Mouse (Mus musculus) lung, postnatal 25 days (tissue): ENCODE results near the gene Atp10a.
"Not testable (repeated sequence)": the region's sequence is repeated elsewhere in the genome, so short reads cannot be mapped to it uniquely, and the experiment has no call there.

Source experiments
- DNase-seq: peaks from one replicate; pipeline ENCODE4 v3.0.0; 2022; ENCODE audit warnings: low spot score

The Atp10a gene

DNA sequence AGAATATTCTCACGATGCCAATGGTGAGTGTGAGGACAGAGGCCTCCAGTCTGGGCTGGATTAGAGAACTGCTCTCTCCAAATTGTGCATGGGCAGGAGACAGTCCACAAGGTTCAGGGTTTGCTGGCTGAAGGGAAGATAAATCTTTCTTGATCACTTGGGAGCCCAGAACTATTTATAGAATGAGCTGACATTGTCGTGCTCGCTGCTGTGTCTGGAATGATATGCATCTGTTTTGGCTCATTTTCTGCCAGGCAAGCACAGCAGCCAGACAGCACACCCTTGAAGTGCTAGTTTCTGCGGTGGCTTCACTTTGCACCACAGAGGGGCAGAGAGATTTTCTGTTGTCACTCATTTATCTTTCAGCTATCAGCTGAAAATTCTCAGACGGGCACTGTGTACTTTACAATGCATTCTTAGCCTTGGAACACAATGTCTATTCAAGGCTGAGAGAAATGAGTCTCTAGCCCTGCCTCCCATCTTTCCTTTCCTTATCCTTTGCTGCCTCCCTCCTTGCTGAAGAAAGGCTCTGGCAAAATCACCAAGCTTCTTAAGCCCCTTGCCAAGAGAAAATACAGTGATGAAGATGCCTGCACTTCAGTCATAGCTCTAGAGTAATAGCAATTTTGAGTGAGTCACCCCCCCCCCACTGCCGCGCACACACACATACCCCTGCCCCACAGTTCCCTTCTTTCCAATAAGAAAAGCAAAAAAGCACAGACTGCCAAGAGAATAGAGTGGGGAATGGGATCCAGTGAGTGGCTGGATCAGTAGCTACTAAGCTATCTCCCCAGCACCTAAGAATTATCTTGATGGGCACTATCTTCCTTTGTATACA is 132.7 kb downstream of the Atp10a start:
- peak; percentile 11 for DNase-seq

GRCm38 (mm10) chr7:58797281-58797680 is 141.3 kb downstream of the Atp10a start:
- DNase-seq = no peak

DNA sequence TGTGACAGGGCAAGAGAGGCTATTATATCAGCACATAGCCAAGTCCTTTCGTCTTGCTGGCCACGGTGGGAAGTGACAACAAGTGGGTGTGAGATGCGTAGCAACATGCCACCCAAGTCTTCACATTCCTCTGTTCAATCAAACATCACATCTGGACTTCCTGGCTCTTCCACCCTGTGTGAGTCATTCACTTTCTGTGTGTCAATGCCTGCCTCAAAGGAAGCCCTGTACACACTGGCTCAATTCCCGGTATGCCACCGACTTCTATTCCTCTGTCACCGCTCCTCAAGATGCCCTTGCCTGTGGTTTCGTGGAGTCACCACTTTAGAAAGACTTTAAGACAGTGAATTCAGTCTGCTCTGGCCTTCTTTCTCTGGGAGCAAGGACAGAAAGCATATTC is 144.9 kb downstream of the Atp10a start:
- DNase-seq = no peak

- no peak for DNase-seq
These were observed 145.8 kb downstream of the Atp10a start for GRCm38 (mm10) chr7:58801791-58802190.

GRCm38 (mm10) chr7:58822147-58822681 is 166.2 kb downstream of the Atp10a start:
- no peak for DNase-seq

- DNase-seq = no peak
These were observed 168.7 kb downstream of the Atp10a start for GRCm38 (mm10) chr7:58824686-58825085.

GRCm38 (mm10) chr7:58829111-58829510 is 173.1 kb downstream of the Atp10a start:
- peak; percentile 16 for DNase-seq

GRCm38 (mm10) chr7:58836855-58837606 is 181.1 kb downstream of the Atp10a start:
- DNase-seq = not testable (repeated sequence)

- DNase-seq = no peak
These were observed 184.4 kb downstream of the Atp10a start for GRCm38 (mm10) chr7:58840367-58840766.

DNA sequence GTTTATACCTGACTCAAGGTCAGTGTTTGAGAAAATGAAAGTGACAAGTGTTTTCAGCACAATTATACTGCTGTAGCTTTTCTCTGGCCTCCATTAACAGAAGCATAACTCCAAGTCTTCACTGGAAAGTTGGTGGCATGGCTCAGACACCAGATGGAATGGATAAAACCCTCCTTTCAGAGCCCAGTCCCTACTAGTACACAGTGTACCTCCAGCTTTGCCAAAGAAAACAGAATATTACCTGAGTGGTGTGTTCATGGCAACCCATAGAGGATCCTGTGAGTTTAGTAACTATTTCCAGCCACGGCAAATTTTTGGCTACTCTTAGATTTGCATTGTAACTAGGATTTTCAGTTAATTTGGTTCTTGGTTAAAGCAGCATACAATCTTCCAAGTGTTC is 185.1 kb downstream of the Atp10a start:
- no peak for DNase-seq

DNA sequence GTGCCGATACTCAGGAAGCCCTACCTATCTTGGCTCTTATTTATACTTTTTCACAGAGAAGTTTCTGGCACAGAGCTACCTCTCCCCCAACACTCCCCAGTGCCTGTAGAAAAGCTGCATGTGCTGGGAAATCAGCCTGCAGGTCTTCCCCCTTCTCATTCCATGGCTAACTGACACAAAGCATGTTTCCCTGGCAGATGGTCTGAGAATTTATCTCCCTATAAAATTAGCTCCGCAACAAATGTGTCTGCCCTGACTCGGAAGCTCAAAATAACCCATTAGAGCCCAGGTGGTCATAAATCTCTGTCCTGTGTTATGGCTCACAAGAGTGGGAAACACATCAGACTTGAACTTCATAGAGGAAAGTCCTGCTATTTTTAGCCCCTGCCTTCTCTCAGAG is 186.9 kb downstream of the Atp10a start:
- DNase-seq = no peak

GRCm38 (mm10) chr7:58843767-58844445 is 187.9 kb downstream of the Atp10a start:
- peak; percentile 68 for DNase-seq

DNA sequence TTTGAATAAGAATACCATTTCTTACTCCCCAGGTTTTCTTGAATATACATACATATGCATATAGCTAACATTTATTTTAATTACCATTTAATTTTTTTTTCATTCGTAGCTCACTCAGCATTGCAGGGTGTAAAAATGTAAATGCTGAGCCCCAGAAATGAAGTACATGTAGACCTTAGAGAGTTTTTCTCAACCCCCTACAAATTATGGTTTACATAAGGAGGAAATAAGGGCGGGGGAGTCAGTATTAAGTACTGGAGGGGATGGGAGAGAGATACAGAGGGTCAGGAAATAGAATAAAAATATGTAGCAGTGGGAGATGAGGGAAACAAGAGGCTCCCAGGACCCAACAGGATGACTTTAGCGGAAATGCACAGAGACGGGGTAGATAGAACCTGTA is 188.5 kb downstream of the Atp10a start:
- DNase-seq = no peak

DNA sequence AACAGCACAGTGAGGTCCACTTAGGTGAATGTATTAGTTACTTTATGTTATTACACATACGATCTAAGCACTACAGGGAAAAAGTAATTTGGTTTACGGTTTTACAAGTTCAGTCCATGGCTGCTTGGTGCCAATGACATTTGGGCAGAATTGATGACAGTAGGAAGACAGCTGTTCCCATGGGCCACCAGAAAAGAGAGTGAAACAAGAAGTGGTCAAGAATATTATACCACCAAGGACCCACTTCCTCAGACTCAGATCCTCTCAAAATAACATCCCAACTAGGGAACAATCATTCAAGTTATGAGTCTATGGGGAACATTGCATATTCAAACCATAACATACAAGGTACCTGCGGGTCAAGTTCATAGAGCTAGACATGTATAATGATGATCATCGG is 203.0 kb downstream of the Atp10a start:
- no peak for DNase-seq

GRCm38 (mm10) chr7:58863174-58863573 is 207.2 kb downstream of the Atp10a start:
- no peak for DNase-seq

DNA sequence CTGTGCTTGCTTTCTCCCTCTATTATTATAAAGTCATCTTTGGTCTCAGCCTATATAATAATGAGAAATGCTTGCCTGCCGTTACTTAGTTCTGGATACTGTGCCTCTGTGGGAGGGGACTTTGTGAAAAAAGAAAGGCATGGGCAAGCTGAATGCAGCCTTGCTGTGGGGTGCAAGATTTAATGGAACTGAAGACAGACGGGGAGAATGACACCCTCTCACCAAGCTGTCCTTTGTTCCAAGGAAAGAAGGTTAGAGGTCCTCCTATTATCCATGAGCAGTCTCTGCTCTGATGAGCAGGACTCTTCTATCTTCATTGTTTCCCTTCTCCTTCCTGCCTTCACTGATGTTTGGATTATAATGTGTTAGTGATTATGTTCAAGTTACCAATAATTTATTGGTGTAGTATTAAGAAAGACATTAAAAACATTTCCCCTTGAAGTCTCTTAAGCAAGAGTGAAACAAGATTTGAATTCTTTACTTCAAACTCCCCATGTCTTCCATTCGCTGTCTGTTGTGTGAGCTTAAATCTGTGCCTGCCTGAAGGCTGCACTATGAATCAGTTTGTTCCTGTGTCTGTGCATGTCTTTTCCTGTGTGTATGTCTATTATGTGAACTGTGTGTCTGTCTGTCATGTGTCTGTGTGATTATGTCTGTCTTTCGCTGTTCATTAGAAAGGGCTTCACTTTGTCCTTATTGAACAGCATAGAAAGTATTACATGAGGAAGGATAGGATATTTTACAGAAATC is 211.1 kb downstream of the Atp10a start:
- DNase-seq = no peak

- DNase-seq = no peak
These were observed 214.7 kb downstream of the Atp10a start for GRCm38 (mm10) chr7:58870661-58871060.

- no peak for DNase-seq
These were observed 217.7 kb downstream of the Atp10a start for GRCm38 (mm10) chr7:58873676-58874075.
